Mouse (Mus musculus) megakaryocyte progenitor cell, adult 5-6 weeks (primary cell): ENCODE data around the gene Cntnap3. TPM values are rescaled to one million over a fixed set of nuclear protein-coding genes. Genes with fewer than 3 reads are reported as not detected.
"Not testable (repeated sequence)": the region's sequence is repeated elsewhere in the genome, so short reads cannot be mapped to it uniquely, and the experiment has no call there.

Experiments used
- ATAC-seq: replicated peaks from 2 replicates; pipeline ENCODE4 v1.8.0; 2016; ENCODE audit warnings: mild to moderate bottlenecking, moderate TSS enrichment, inconsistent platforms; ENCODE audit not compliant: poor library complexity
- total RNA-seq, 2 experiments: library from RNA; stranded (forward) in 1 of 2; stranded (reverse) in 1 of 2; fragments of 157-497, 149-512 nt in 1 of 2; fragments of 200-1000 nt in 1 of 2; gene quantifications; 2 replicates each; pipeline versions ENCODE4 v1.2.3 to v1.2.4; 2015 to 2017

Gene Cntnap3
- total RNA-seq (2015) (not detected in 2 replicates), total RNA-seq (2017) (not detected in 2 replicates)

- no peak for ATAC-seq
These were observed at the start of gene Cntnap3 for GRCm38 (mm10) chr13:64903585-64904208. Gene Cntnap3, minus strand, starts transcription at chr13:64903955.

- no peak for ATAC-seq
These were observed 13.4 kb upstream of the Cntnap3 start, which contains the start of gene Spata31 for GRCm38 (mm10) chr13:64917191-64917590. Gene Spata31, plus strand, starts transcription at chr13:64917406.

GRCm38 (mm10) chr13:64903132-64903531, 623 bp downstream of the Cntnap3 start:
- ATAC-seq, result no peak

GRCm38 (mm10) chr13:64865397-64865796, 38.4 kb downstream of the Cntnap3 start:
- no peak for ATAC-seq

GRCm38 (mm10) chr13:64824856-64825255, 78.9 kb downstream of the Cntnap3 start:
- ATAC-seq, result not testable (repeated sequence)

GRCm38 (mm10) chr13:64745383-64745782, 158.4 kb downstream of the Cntnap3 start:
- no peak for ATAC-seq

- ATAC-seq, result no peak
These were observed 171.5 kb downstream of the Cntnap3 start for GRCm38 (mm10) chr13:64732244-64732643.

GRCm38 (mm10) chr13:64716791-64717190, 187.0 kb downstream of the Cntnap3 start:
- no peak for ATAC-seq

- no peak for ATAC-seq
These were observed 211.3 kb downstream of the Cntnap3 start for GRCm38 (mm10) chr13:64692463-64692862.

Other genes with a start within 250 kb of the Cntnap3 start
- not detected in 2 replicates for gene Spata31, start 13.5 kb upstream of the Cntnap3 start, total RNA-seq (2015)
- gene Spata31, start 13.5 kb upstream of the Cntnap3 start, total RNA-seq (2017), result not detected in 2 replicates
- gene Spata31d1c, start 129.1 kb upstream of the Cntnap3 start, total RNA-seq (2015), result not detected in 2 replicates
- gene Spata31d1c, start 129.1 kb upstream of the Cntnap3 start, total RNA-seq (2017), result not detected in 2 replicates
- not detected in 2 replicates for gene Prss47, start 148.8 kb upstream of the Cntnap3 start, total RNA-seq (2015)
- not detected in 2 replicates for gene Prss47, start 148.8 kb upstream of the Cntnap3 start, total RNA-seq (2017)
- gene Mfsd14b, start 209.0 kb upstream of the Cntnap3 start, total RNA-seq (2015), result 81.1 and 87.8 TPM in 2 replicates
- gene Mfsd14b, start 209.0 kb upstream of the Cntnap3 start, total RNA-seq (2017), result 81.4 and 85.8 TPM in 2 replicates
- not detected in 2 replicates for gene Olfr465-ps1, start 234.1 kb upstream of the Cntnap3 start, total RNA-seq (2015)
- not detected in 2 replicates for gene Olfr465-ps1, start 234.1 kb upstream of the Cntnap3 start, total RNA-seq (2017)
- gene Olfr466, start 246.3 kb upstream of the Cntnap3 start, total RNA-seq (2015), result not detected in 2 replicates
- not detected in 2 replicates for gene Olfr466, start 246.3 kb upstream of the Cntnap3 start, total RNA-seq (2017)